Mouse (Mus musculus): Measurements from ENCODE around the gene Wars. TPM values are rescaled to one million over a fixed set of nuclear protein-coding genes. Genes with fewer than 3 reads are reported as not detected.

Gene Wars
- polyA plus RNA-seq, 1 experiment from 2014 or later, result 67.3 TPM

GRCm38 (mm10) chr12:108835840-108836409 lies 58.0 kb downstream of the Wars start, which contains the start of the genes Slc25a29 and Slc25a47:
Gene Slc25a29 (minus strand): TSS chr12:108835883.
Gene Slc25a47 (plus strand): TSS chr12:108836046.
- peak; percentile 98 for ATAC-seq (replicated peaks; ENCODE audit: low FRiP score, low read depth)
- Histone ChIP-seq H3K4me1 (replicated peaks; ENCODE audit: insufficient read depth, low read length) (peaks cover 45% of the 10 kb centered on the region), H3K36me3 (ENCODE audit: insufficient read depth, low read length) (no peaks in the 10 kb centered on the region), H3K9ac (ENCODE audit: low read depth, low read length) (peak within 1 kb of the TSS; percentile 76), H3K27ac (peak within 1 kb of the TSS; percentile 86), H3K4me3 (replicated peaks; ENCODE audit: low read depth, low read length) (peak within 1 kb of the TSS; percentile 58), H3K4me2 (ENCODE audit: low read length) (peak within 1 kb of the TSS; percentile 94), H3K9me3 (replicated peaks; ENCODE audit: low read length) (no peaks in the 10 kb centered on the region), H3K27me3 (ENCODE audit: insufficient read depth, low read length) (no peaks in the 10 kb centered on the region)
- no peak; the same call in 1 of the 2 replicates for TF ChIP-seq CTCF (IDR thresholded peaks at IDR 0.05; ENCODE audit: low read depth)
- peak; percentile 96 for DNase-seq (ENCODE audit: low spot score)
- under 1% methylated on average over 53 of the region's 53 CpGs for WGBS

- peak overlapping the region; percentile 86 for H3K27ac ChIP-seq
- H3K9ac ChIP-seq (ENCODE audit: low read depth, low read length), result peak overlapping the region; percentile 76
- no peaks in the 10 kb centered on the region for H3K27me3 ChIP-seq (ENCODE audit: insufficient read depth, low read length)
- no peaks in the 10 kb centered on the region for H3K9me3 ChIP-seq (replicated peaks; ENCODE audit: low read length)
- no peak for DNase-seq (ENCODE audit: low spot score)
- H3K4me3 ChIP-seq (replicated peaks; ENCODE audit: low read depth, low read length), result peak overlapping the region; percentile 58
- peak overlapping the region; percentile 94 for H3K4me2 ChIP-seq (ENCODE audit: low read length)
- no peaks in the 10 kb centered on the region for H3K36me3 ChIP-seq (ENCODE audit: insufficient read depth, low read length)
- H3K4me1 ChIP-seq (replicated peaks; ENCODE audit: insufficient read depth, low read length), result peaks cover 45% of the 10 kb centered on the region
- WGBS, result 2% methylated on average over 48 of the region's 51 CpGs
- TF ChIP-seq CTCF (IDR thresholded peaks at IDR 0.05; ENCODE audit: low read depth), result no peak
- ATAC-seq (replicated peaks; ENCODE audit: low FRiP score, low read depth), result no peak; the same call in 1 of the 2 replicates
Observed at GRCm38 (mm10) chr12:108835208-108835839, 58.6 kb downstream of the Wars start.

GRCm38 (mm10) chr12:108834786-108835185 lies 59.2 kb downstream of the Wars start:
- peaks cover 45% of the 10 kb centered on the region for H3K4me1 ChIP-seq (replicated peaks; ENCODE audit: insufficient read depth, low read length)
- no peak for DNase-seq (ENCODE audit: low spot score)
- WGBS, result 45% methylated on average over 5 of the region's 5 CpGs

GRCm38 (mm10) chr12:108834337-108834736 lies 59.6 kb downstream of the Wars start:
- WGBS, result 62% methylated on average over 3 of the region's 3 CpGs
- Histone ChIP-seq H3K4me2 (ENCODE audit: low read length) (no peak overlapping the region), H3K9ac (ENCODE audit: low read depth, low read length) (no peak overlapping the region), H3K27me3 (ENCODE audit: insufficient read depth, low read length) (no peaks in the 10 kb centered on the region), H3K4me3 (replicated peaks; ENCODE audit: low read depth, low read length) (no peak overlapping the region), H3K4me1 (replicated peaks; ENCODE audit: insufficient read depth, low read length) (peaks cover 45% of the 10 kb centered on the region), H3K9me3 (replicated peaks; ENCODE audit: low read length) (no peaks in the 10 kb centered on the region), H3K36me3 (ENCODE audit: insufficient read depth, low read length) (no peaks in the 10 kb centered on the region), H3K27ac (no peak overlapping the region)
- ATAC-seq (replicated peaks; ENCODE audit: low FRiP score, low read depth) (no peak), DNase-seq (ENCODE audit: low spot score) (no peak)
- no peak for TF ChIP-seq CTCF (IDR thresholded peaks at IDR 0.05; ENCODE audit: low read depth)

More at GRCm38 (mm10) chr12:108834786-108835185, 59.2 kb downstream of the Wars start:
- Histone ChIP-seq H3K36me3 (ENCODE audit: insufficient read depth, low read length) (no peaks in the 10 kb centered on the region), H3K9me3 (replicated peaks; ENCODE audit: low read length) (no peaks in the 10 kb centered on the region), H3K27me3 (ENCODE audit: insufficient read depth, low read length) (no peaks in the 10 kb centered on the region), H3K4me3 (replicated peaks; ENCODE audit: low read depth, low read length) (peak overlapping the region; percentile 58), H3K9ac (ENCODE audit: low read depth, low read length) (peak overlapping the region; percentile 76; the same call in 1 of the 2 replicates), H3K4me2 (ENCODE audit: low read length) (peak overlapping the region; percentile 94), H3K27ac (no peak overlapping the region)
- no peak for TF ChIP-seq CTCF (IDR thresholded peaks at IDR 0.05; ENCODE audit: low read depth)
- no peak for ATAC-seq (replicated peaks; ENCODE audit: low FRiP score, low read depth)

- ATAC-seq (replicated peaks; ENCODE audit: low FRiP score, low read depth) (no peak), DNase-seq (ENCODE audit: low spot score) (no peak)
- H3K36me3 ChIP-seq (ENCODE audit: insufficient read depth, low read length), result no peaks in the 10 kb centered on the region
- TF ChIP-seq CTCF (IDR thresholded peaks at IDR 0.05; ENCODE audit: low read depth), result no peak
- WGBS, result 85% methylated on average over 3 of the region's 3 CpGs
- H3K4me1 ChIP-seq (replicated peaks; ENCODE audit: insufficient read depth, low read length), result peaks cover 45% of the 10 kb centered on the region
- no peak overlapping the region for H3K9ac ChIP-seq (ENCODE audit: low read depth, low read length)
- H3K27ac ChIP-seq, result no peak overlapping the region
- no peaks in the 10 kb centered on the region for H3K9me3 ChIP-seq (replicated peaks; ENCODE audit: low read length)
- no peak overlapping the region for H3K4me3 ChIP-seq (replicated peaks; ENCODE audit: low read depth, low read length)
- H3K4me2 ChIP-seq (ENCODE audit: low read length), result no peak overlapping the region
- H3K27me3 ChIP-seq (ENCODE audit: insufficient read depth, low read length), result no peaks in the 10 kb centered on the region
Observed at GRCm38 (mm10) chr12:108833408-108833807, 60.6 kb downstream of the Wars start.

GRCm38 (mm10) chr12:108832851-108833250 lies 61.1 kb downstream of the Wars start:
- Histone ChIP-seq H3K9ac (ENCODE audit: low read depth, low read length) (no peak overlapping the region), H3K27me3 (ENCODE audit: insufficient read depth, low read length) (no peaks in the 10 kb centered on the region), H3K4me3 (replicated peaks; ENCODE audit: low read depth, low read length) (no peak overlapping the region), H3K27ac (no peak overlapping the region), H3K36me3 (ENCODE audit: insufficient read depth, low read length) (no peaks in the 10 kb centered on the region), H3K4me1 (replicated peaks; ENCODE audit: insufficient read depth, low read length) (peaks cover 41% of the 10 kb centered on the region), H3K4me2 (ENCODE audit: low read length) (no peak overlapping the region), H3K9me3 (replicated peaks; ENCODE audit: low read length) (no peaks in the 10 kb centered on the region)
- DNase-seq (ENCODE audit: low spot score), result no peak
- no peak for TF ChIP-seq CTCF (IDR thresholded peaks at IDR 0.05; ENCODE audit: low read depth)
- ATAC-seq (replicated peaks; ENCODE audit: low FRiP score, low read depth), result no peak
- WGBS, result 74% methylated on average over 8 of the region's 8 CpGs

Data from kidney, postnatal 0 days (tissue).